Mouse (Mus musculus): ENCODE measurements at regions not wholly inside any gene's neighbourhood (a gene's known extent, or its start where the extent isn't known, plus 50 kb on each side); places are given as distances from the start of the nearest gene placed in this dataset.

GRCm38 (mm10) chr9:46871211-46871994 is 127.1 kb upstream of the Gm4791 start:
- ATAC-seq (ENCODE audit: borderline replicate concordance, extremely low read depth, low FRiP score, low TSS enrichment): no peak

GRCm38 (mm10) chr9:46863934-46864333 is 134.6 kb upstream of the Gm4791 start:
- ATAC-seq (ENCODE audit: borderline replicate concordance, extremely low read depth, low FRiP score, low TSS enrichment): no peak
- H3K27ac ChIP-seq: no peak overlapping the region
- 14% methylated on average over 4 of the region's 4 CpGs for WGBS

More at GRCm38 (mm10) chr9:46871211-46871994, 127.1 kb upstream of the Gm4791 start:
- Histone ChIP-seq H3K4me2 (no peak overlapping the region), H3K4me3 (no peak overlapping the region), H3K36me3 (no peaks in the 10 kb centered on the region), H3K9me3 (no peaks in the 10 kb centered on the region), H3K4me1 (no peaks in the 10 kb centered on the region), H3K27me3 (no peaks in the 10 kb centered on the region), H3K27ac (no peak overlapping the region), H3K9ac (no peak overlapping the region)
- WGBS: 86% methylated on average over 8 of the region's 8 CpGs

GRCm38 (mm10) chr9:46851753-46852152 is 146.8 kb upstream of the Gm4791 start:
- Histone ChIP-seq H3K4me3 (no peak overlapping the region), H3K9ac (no peak overlapping the region), H3K4me1 (no peaks in the 10 kb centered on the region), H3K36me3 (no peaks in the 10 kb centered on the region), H3K27me3 (no peaks in the 10 kb centered on the region), H3K4me2 (no peak overlapping the region), H3K9me3 (no peaks in the 10 kb centered on the region), H3K27ac (no peak overlapping the region)
- WGBS: 91% methylated on average over 13 of the region's 13 CpGs
- ATAC-seq (ENCODE audit: borderline replicate concordance, extremely low read depth, low FRiP score, low TSS enrichment): no peak

More at GRCm38 (mm10) chr9:46863934-46864333, 134.6 kb upstream of the Gm4791 start:
- Histone ChIP-seq H3K36me3 (no peaks in the 10 kb centered on the region), H3K4me2 (no peak overlapping the region), H3K27me3 (no peaks in the 10 kb centered on the region), H3K4me3 (no peak overlapping the region), H3K9ac (no peak overlapping the region), H3K9me3 (no peaks in the 10 kb centered on the region), H3K4me1 (no peaks in the 10 kb centered on the region)

- Histone ChIP-seq H3K9ac (no peak overlapping the region), H3K27me3 (no peaks in the 10 kb centered on the region), H3K27ac (no peak overlapping the region), H3K4me3 (no peak overlapping the region), H3K4me1 (no peaks in the 10 kb centered on the region), H3K36me3 (no peaks in the 10 kb centered on the region), H3K4me2 (no peak overlapping the region), H3K9me3 (no peaks in the 10 kb centered on the region)
- WGBS: 77% methylated on average over 10 of the region's 10 CpGs
- no peak for ATAC-seq (ENCODE audit: borderline replicate concordance, extremely low read depth, low FRiP score, low TSS enrichment)
Measured at GRCm38 (mm10) chr9:46851336-46851735, 147.2 kb upstream of the Gm4791 start.

GRCm38 (mm10) chr9:46845276-46845675 is 153.3 kb upstream of the Gm4791 start:
- WGBS: 46% methylated on average over 3 of the region's 3 CpGs
- no peak overlapping the region for H3K27ac ChIP-seq
- ATAC-seq (ENCODE audit: borderline replicate concordance, extremely low read depth, low FRiP score, low TSS enrichment): no peak
- H3K27me3 ChIP-seq: no peaks in the 10 kb centered on the region
- no peaks in the 10 kb centered on the region for H3K36me3 ChIP-seq
- H3K9me3 ChIP-seq: no peaks in the 10 kb centered on the region
- no peaks in the 10 kb centered on the region for H3K4me1 ChIP-seq
- H3K4me3 ChIP-seq: no peak overlapping the region
- no peak overlapping the region for H3K9ac ChIP-seq
- no peak overlapping the region for H3K4me2 ChIP-seq

GRCm38 (mm10) chr9:46843781-46844180 is 154.8 kb upstream of the Gm4791 start:
- no peaks in the 10 kb centered on the region for H3K27me3 ChIP-seq
- H3K4me1 ChIP-seq: no peaks in the 10 kb centered on the region
- WGBS: 90% methylated on average over 7 of the region's 7 CpGs
- no peak overlapping the region for H3K27ac ChIP-seq
- H3K36me3 ChIP-seq: no peaks in the 10 kb centered on the region
- H3K9ac ChIP-seq: no peak overlapping the region
- no peak overlapping the region for H3K4me2 ChIP-seq
- no peaks in the 10 kb centered on the region for H3K9me3 ChIP-seq
- ATAC-seq (ENCODE audit: borderline replicate concordance, extremely low read depth, low FRiP score, low TSS enrichment): no peak
- no peak overlapping the region for H3K4me3 ChIP-seq

- no peaks in the 10 kb centered on the region for H3K9me3 ChIP-seq
- ATAC-seq (ENCODE audit: borderline replicate concordance, extremely low read depth, low FRiP score, low TSS enrichment): no peak
- no peak overlapping the region for H3K4me3 ChIP-seq
- no peaks in the 10 kb centered on the region for H3K27me3 ChIP-seq
- H3K4me1 ChIP-seq: no peaks in the 10 kb centered on the region
- no peaks in the 10 kb centered on the region for H3K36me3 ChIP-seq
- WGBS: 69% methylated on average over 6 of the region's 6 CpGs
- no peak overlapping the region for H3K4me2 ChIP-seq
- H3K27ac ChIP-seq: no peak overlapping the region
- no peak overlapping the region for H3K9ac ChIP-seq
Measured at GRCm38 (mm10) chr9:46841571-46841970, 157.0 kb upstream of the Gm4791 start.

- Histone ChIP-seq H3K4me3 (no peak overlapping the region), H3K4me1 (peaks cover 9% of the 10 kb centered on the region), H3K4me2 (no peak overlapping the region), H3K9ac (no peak overlapping the region), H3K27me3 (no peaks in the 10 kb centered on the region), H3K36me3 (no peaks in the 10 kb centered on the region), H3K27ac (no peak overlapping the region), H3K9me3 (no peaks in the 10 kb centered on the region)
- WGBS: 39% methylated on average over 7 of the region's 7 CpGs
- ATAC-seq (ENCODE audit: borderline replicate concordance, extremely low read depth, low FRiP score, low TSS enrichment): no peak
Measured at GRCm38 (mm10) chr9:46835261-46835660, 163.3 kb upstream of the Gm4791 start.

- 41% methylated on average over 15 of the region's 15 CpGs for WGBS
- Histone ChIP-seq H3K9ac (no peak overlapping the region), H3K9me3 (no peaks in the 10 kb centered on the region), H3K4me1 (peaks cover 9% of the 10 kb centered on the region), H3K27ac (no peak overlapping the region), H3K4me3 (no peak overlapping the region), H3K36me3 (no peaks in the 10 kb centered on the region), H3K4me2 (no peak overlapping the region), H3K27me3 (no peaks in the 10 kb centered on the region)
- no peak for ATAC-seq (ENCODE audit: borderline replicate concordance, extremely low read depth, low FRiP score, low TSS enrichment)
Measured at GRCm38 (mm10) chr9:46830746-46831560, 167.6 kb upstream of the Gm4791 start.

GRCm38 (mm10) chr9:46830316-46830715 is 168.2 kb upstream of the Gm4791 start:
- WGBS: 8% methylated on average over 1 of the region's 1 CpGs
- Histone ChIP-seq H3K9me3 (no peaks in the 10 kb centered on the region), H3K27me3 (no peaks in the 10 kb centered on the region), H3K4me1 (peaks cover 9% of the 10 kb centered on the region), H3K36me3 (no peaks in the 10 kb centered on the region), H3K27ac (no peak overlapping the region), H3K4me3 (no peak overlapping the region), H3K4me2 (no peak overlapping the region), H3K9ac (no peak overlapping the region)
- ATAC-seq (ENCODE audit: borderline replicate concordance, extremely low read depth, low FRiP score, low TSS enrichment): no peak

- Histone ChIP-seq H3K9me3 (no peaks in the 10 kb centered on the region), H3K27me3 (no peaks in the 10 kb centered on the region), H3K36me3 (no peaks in the 10 kb centered on the region), H3K4me1 (no peaks in the 10 kb centered on the region), H3K27ac (no peak overlapping the region), H3K4me3 (no peak overlapping the region), H3K9ac (no peak overlapping the region), H3K4me2 (no peak overlapping the region)
- no peak for ATAC-seq (ENCODE audit: borderline replicate concordance, extremely low read depth, low FRiP score, low TSS enrichment)
- WGBS: 45% methylated on average over 4 of the region's 4 CpGs
Measured at GRCm38 (mm10) chr9:46824703-46825102, 173.8 kb upstream of the Gm4791 start.

GRCm38 (mm10) chr9:46819808-46820207 is 178.7 kb upstream of the Gm4791 start:
- H3K9ac ChIP-seq: no peak overlapping the region
- H3K4me2 ChIP-seq: no peak overlapping the region
- no peaks in the 10 kb centered on the region for H3K36me3 ChIP-seq
- no peaks in the 10 kb centered on the region for H3K9me3 ChIP-seq
- WGBS: 66% methylated on average over 7 of the region's 7 CpGs
- 0 out of 2 replicates have a peak, but pooled peaks cover 1% of the 10 kb centered on the region for H3K4me1 ChIP-seq
- no peaks in the 10 kb centered on the region for H3K27me3 ChIP-seq
- no peak for ATAC-seq (ENCODE audit: borderline replicate concordance, extremely low read depth, low FRiP score, low TSS enrichment)
- H3K4me3 ChIP-seq: no peak overlapping the region
- no peak overlapping the region for H3K27ac ChIP-seq

Data from lung, embryonic 15.5 days (tissue).